Mouse (Mus musculus): ENCODE data around the gene Ddx6. TPM values are rescaled to one million over a fixed set of nuclear protein-coding genes. Genes with fewer than 3 reads are reported as not detected.
A peak's percentile ranks its signal among the peaks of the same experiment; 100 is the strongest.
"Not testable (repeated sequence)": the region's sequence is repeated elsewhere in the genome, so short reads cannot be mapped to it uniquely, and the experiment has no call there.

Ddx6 gene
- 10 to 100 TPM; 57.4 to 60.7 TPM for total RNA-seq (2021)
- long read RNA-seq, experiment 1, partial matches to known transcripts, result 0 of 245 reads
- long read RNA-seq, experiment 1, other reads (novel, unspliced or antisense), result 245 of 245 reads
- long read RNA-seq, experiment 2, partial matches to known transcripts, result 0 of 218 reads
- long read RNA-seq, experiment 2, other reads (novel, unspliced or antisense), result 218 of 218 reads

DNA sequence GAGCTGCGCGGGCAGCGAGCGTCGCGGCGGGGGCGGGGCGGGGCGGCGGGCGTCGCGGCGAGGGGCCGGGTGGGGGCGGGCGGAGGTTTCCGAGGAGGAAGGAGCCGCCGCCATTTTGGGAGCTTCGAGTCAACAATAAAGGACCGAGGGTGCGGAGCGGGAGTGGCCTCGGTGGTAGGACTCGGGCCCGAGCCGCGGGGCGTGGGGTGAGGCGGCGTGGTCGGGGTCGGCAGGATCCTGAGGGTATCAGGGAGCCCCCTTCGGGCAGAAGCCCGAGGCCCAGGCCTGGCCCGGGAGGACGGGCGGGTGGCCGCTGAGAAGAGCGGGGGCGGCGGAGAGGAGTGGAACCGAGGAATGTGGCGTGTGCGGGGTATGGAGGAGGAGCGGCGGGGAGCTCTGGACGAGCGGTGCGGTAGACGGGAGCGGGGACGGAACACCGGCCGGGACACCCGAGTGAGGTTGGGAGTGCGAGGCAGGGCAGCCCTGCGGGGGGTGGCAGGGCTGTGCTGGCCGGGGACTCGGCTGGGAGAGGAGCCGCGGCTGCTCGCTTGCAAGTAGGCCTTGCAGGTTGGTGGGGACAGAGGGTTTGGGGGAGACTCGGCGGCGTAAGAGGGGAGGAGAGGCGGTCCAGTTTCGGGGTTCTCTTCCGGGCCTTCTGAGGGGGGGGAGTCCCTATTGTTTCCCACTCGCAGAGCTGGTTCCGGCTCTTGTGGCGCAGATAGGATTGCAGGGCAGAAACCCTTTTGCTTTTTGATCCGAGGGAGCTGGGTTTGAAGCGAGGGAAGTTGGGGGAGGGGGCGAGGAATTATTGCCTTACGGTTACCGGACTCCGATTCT lies at the start of gene Ddx6:
TSS of gene Ddx6 (plus strand) at position 114 of the 837 bp plus-strand sequence.
- intact Hi-C loops (cut with DNase I), result loop anchor here (2.0 kb wide), 1 partner anchor 94 kb away; no protein-coding TSS in a partner anchor
- DNase-seq, result peak; percentile 62 to 77

DNA sequence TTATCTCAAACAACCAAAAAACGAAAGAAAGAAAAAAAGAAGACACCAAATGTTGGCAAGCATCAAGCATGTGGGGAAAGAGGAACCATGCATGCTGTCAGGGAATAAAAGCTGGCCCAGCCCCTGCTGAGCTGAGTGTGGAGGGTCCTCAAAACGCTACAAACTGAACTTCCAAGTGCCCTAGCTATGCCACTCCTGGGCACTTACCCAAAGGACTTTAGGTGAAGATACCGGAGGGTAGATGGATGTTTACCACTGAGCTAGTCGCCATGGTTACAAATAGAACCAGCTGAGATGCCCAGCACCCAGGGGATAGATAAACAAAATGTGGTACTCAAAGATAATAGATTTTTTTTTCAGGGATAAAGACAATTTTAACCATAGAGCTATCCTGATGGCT lies 43.1 kb upstream of the Ddx6 start, which contains the start of gene Cxcr5:
TSS of gene Cxcr5 (minus strand) at position 281 of the 400 bp plus-strand sequence.
- DNase-seq, result no peak
- intact Hi-C loops (cut with DNase I), result no loop called here

DNA sequence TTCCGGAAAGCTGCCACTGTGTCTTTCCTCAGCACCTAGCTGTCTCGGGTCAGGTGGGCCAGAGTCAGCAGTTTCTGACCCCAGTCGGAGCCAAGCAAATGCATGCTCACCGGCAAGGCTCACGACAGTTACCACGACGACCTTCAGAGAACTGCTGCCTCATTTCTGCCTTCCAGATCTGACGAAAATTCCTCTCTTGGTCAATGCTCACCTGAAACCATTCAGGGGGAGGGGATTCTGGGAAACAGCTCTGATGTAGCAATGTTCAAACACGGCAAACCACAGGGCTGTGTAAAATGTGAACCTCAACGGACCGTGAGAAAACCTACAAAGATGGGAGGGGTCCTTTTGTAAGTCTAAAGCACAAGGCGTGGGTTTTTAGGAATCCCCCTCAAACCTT lies 41.8 kb upstream of the Ddx6 start:
- no peak for DNase-seq
- intact Hi-C loops (cut with DNase I), result no loop called here

DNA sequence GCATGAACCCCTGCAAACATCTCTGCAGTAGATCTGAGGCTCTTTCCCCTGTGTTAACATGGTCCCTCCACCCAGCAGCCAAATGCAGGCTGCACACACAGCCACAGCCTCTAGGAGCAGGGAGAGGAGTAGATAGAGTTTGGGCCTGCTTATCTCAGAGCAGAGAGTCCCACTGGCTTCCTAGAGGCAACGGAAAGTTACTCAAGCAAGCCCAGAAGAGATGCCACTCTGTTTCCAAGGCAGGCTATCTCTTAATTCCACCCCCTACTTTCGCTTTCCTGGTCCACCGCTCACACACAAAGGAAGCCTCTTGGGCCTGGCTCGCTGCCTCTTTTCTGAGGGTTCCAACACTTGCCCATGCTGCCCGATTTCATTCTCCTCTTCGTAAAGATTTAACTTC lies 39.3 kb upstream of the Ddx6 start:
- intact Hi-C loops (cut with DNase I), result no loop called here
- DNase-seq, result no peak

DNA sequence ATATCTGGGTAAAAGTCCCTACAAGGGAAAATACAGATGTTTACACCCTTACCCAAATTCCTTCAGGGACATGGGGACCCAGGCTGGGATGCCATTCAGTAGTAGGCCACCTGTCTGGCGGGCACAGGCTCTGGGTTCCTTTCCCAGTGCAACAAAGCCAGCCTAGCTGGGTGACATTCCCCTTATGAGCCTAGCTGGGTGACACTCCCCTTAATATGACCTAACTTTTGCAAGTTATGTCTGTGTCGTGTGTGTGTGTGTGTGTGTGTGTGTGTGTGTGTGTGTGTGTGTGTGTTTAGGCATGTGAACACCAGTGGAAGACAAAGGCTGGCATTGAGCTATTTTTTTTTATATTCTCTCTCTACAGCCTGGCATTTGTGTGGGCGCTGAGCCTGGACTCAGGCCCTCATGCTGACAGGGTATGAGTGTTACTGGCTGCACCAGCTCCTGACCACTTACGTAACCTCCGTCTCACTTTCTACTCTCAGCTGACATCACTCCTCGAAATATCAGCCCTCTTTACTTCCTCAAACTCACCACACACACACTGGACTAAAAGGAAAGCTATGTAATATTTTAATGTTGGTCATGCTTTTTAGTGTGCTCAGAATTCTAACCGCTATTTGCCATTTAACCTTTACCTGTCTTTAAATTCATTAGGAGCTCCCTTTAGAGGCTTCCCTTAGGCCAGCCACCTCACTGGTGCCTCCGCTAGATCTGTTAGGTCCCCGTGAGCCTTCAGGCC lies 37.2 kb upstream of the Ddx6 start:
- peak in 1 of 2 experiments; percentile 35 for DNase-seq
- intact Hi-C loops (cut with DNase I), result no loop called here

DNA sequence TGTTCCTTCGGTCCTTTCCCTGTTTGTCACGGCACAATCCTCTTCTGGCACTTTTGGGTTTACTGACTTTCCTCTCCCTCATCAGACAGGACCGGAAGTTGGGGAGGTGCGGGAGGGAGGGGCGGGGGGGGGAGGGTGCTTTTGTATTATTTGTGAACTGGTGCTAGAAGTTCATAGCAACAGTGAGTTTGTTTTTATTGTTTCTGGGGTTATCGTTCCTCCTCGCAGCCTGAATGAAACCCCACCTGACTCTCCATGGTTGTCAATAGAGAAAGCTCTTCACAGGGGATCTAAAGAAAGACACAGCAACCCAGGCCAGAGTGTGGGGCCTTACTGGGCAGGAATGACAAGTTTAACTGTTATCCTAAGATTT lies 36.6 kb upstream of the Ddx6 start:
- no peak for DNase-seq
- intact Hi-C loops (cut with DNase I), result no loop called here

DNA sequence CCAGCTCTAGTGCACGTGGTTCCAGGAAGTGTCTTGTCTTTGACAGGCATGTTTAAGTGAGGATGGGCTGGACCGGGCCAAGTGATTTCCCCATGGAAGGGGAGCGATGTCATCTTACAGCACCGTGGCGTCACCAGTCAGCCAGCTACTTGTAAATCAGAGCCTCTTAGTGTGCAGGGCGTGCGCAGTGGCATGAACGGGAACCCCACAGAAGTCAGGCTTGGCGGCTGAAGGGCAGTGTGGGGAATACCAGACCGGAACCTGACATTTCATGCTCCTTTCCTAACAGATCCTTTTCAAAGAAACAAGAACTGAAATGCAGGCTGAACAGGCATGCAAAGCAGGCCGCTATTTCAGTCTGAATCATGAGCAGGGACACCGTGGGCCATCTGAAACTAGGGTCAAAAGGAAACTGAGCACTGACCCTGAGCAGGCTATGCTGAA lies 33.7 kb upstream of the Ddx6 start:
- no peak for DNase-seq
- intact Hi-C loops (cut with DNase I), result no loop called here

DNA sequence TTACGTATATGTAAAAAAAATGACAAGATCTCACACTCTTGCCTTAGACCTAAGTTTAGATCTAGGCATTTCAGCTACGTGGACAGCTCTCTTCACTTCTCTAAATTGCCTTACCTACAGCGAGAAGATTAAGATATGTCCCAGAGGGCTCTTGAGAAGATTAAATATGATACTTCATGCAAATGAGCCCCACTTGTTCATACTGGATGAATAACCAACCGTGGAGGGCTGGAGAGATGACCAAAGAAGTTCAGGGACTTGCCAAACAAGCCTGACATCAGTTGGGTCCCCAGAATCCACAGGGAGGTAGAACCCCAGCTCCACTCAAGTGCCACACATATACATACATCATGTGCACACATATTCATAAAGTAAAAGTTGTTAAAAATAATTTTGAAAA lies 31.4 kb upstream of the Ddx6 start:
- intact Hi-C loops (cut with DNase I), result no loop called here
- DNase-seq, result no peak

DNA sequence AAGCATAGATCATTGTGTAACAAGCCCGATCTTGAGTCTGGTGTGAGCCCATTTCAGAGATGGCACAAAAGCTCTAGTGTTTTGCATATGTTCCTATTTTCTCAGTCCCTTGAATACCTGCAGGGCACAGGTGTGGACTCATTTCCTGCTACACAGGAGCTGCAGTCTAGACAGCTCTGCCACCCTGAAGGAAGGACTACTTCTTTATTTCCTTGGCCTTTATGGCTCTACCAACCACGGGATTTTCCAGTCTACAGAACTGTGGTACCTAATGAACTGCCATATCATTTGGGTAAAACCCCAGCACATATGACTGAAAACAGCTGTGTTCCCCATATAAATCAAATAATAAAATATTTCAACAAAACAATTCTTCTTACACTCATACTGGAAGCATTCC lies 29.6 kb upstream of the Ddx6 start:
- DNase-seq, result no peak
- intact Hi-C loops (cut with DNase I), result no loop called here

DNA sequence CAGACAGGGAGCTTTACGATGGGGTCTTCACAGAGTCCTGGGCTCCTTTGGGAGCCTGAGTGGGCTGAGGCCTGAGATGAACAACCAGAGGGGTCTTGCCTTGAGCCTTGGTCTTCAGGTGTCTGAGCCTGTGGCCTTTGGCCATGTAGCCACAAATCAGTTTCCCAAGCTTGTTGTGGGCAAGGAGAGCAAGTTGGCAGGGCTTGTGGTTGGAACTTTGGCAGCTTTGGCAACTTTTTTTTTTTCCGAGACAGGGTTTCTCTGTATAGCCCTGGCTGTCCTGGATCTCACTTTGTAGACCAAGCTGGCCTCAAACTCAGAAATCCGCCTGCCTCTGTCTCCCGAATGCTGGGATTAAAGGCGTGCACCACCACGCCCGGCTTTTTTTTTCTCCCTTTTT lies 28.6 kb upstream of the Ddx6 start:
- intact Hi-C loops (cut with DNase I); DNase-seq: not testable (repeated sequence)

DNA sequence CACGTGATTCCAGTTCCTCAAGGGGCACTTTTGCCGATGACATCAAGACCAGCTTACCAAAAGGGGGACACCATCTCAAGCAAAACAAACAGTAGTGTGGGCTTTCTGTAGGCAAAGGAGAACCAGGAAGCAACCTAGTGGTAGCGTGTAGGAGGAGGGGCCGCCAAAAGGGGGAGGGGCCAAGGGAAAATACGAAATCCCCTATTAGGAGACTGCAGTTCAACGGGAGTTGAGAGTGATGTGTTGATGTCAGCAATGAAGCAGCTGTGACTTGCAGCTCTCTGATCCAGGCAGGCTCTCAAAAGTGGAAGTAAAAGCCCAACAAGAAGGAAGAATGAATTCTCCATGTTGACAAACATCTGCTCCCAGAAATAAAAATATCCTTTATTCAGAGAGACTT lies 25.3 kb upstream of the Ddx6 start:
- no peak for DNase-seq
- intact Hi-C loops (cut with DNase I), result no loop called here

DNA sequence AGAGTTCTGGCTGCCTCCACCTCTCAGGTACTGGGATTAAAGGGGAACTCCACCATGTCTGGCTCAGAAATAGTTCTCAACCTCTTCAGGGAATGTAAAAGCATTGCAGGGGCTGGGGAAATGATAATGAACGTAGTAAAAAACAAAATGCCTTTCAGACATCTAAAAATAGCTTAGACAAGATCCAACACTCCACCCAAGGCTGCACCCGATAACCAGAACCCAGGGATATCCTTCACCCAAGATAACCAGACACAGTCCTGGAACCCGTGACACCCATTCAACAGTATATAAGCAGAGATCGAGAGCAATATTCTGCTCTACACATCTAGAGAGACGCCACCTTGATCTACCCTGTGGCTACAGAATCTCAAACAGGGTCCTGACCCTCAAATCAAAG lies 24.6 kb upstream of the Ddx6 start:
- no peak for DNase-seq
- intact Hi-C loops (cut with DNase I), result no loop called here

DNA sequence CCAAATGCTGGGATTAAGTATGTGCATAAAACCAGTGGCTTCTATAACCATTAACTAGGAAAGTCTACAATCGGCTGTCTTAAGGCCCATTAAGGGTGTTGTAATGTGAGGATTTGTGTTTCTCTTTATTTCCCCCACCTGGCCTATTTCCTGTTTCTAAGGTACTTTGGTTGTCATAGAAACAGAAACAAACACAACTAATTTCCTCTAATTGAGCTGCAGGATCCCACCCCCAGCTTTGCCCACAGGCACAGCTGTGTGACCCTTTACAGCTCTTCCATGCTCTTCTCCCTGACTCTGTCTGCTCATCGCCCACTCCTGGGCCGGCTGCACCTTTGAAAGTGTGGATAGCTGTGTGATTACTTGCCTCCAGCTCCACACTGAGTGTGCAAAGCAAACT lies 23.3 kb upstream of the Ddx6 start:
- intact Hi-C loops (cut with DNase I), result no loop called here

DNA sequence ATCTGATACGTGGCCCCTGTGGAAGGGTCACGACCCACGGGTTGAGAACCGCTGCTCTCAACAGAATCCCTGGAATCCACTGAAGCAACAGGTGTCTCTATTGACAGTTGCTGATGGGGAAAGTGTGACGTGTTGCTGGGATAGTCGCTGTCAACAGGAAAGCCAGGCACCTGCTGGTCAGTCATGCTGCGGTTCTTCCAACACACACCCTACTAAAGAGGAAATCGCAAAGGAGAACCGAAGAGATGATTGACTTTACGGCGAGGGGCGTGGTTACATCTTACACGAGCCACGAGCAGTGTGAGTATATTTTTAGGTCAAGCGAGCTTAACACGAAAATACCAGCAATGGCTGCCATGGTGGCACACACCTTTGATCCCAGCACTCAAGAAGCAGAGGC lies 22.3 kb upstream of the Ddx6 start:
- intact Hi-C loops (cut with DNase I), result no loop called here
- no peak for DNase-seq

More for the DNA sequence above, 23.3 kb upstream of the Ddx6 start:
- DNase-seq, result no peak

DNA sequence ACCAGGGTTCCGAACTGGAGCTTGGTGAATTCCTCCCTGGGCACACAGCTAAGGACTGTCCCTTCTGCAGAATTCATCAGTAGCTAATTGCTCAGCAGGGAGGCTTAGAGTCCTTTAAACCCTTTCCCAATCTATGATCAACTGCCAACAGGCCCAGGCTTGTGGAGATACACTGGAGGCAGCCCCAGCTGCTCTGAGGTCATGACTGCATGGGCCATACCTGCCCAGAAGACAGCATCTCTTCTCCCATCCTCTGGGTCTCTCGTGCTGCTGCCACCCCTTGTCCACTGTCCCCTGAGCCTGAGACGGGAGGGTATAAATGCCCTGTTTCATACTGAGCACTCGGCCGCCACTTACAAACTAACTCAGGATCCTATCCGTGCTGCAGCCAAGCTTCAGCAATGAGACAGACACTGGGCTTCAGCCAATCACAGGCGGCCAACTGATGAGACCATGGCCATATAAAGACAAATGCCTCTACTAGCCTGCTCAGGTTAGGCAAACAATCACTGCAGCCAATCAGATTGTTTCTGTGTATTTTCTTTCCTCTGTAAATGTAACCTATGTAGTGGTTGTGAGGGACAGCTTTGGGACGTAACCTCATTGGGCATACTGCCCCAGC lies 17.9 kb upstream of the Ddx6 start:
- no peak for DNase-seq
- intact Hi-C loops (cut with DNase I), result no loop called here

DNA sequence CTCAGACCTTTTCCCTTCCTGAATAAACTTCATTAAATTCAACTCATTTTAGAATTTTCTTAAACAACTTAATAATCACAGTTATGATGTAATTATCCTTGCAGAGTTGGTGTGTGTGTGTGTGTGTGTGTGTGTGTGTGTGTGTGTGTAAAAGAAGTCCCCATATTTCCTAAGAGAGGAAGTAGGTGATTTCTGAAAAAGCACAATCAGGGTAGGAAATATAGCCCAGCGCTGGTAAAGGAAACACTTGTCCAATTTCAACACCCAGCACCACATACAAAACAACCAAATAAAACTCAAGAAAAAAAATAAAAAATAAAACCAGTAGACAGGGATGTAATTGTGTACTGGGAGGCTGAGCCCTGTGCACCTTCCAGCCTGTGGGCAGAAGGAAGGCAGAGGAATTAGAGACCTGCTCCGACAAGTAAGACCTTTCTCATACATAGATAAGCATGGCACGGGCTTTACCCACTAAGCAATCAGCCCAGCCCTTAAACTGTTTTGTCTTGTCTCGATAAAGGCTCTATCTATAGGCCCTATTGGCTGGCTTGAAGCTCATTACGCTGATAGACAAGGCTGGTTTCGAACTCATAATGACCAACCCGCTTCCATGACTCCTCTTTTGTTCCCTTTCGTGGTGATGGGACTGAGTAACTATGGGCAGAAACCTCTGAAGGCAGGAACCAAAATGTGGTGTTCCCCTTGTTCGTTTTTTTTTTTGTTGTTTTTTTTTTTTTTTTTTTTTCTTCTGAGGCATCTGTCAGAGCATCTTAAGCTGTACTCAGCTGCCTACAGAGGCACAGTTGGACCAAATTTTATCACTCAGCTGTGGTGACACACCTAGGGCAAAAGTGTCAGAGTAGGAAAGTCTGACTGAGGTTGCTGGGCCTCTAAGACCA lies 17.2 kb upstream of the Ddx6 start:
- intact Hi-C loops (cut with DNase I), result no loop called here

DNA sequence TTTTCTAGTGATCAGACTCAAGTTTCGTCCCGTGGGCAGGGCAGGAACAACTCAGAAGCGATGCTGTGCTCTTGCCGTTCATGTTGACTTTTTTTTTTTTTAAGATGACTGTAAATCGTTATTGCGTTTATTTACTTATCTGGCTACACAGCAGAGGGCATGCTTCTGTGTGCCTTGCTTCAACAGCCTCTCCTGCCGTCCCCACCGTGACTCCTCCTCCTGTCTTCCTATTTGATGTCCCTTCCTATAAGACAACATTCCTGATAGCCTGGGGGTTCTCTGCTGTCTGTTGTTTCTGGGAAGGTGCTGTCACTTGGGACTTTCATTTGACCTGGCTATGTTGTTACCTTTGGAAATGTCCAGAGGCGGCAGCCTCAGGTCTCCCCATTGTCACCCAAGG lies 16.1 kb upstream of the Ddx6 start:
- no peak for DNase-seq
- intact Hi-C loops (cut with DNase I), result no loop called here

More for the DNA sequence above, 17.2 kb upstream of the Ddx6 start:
- DNase-seq, result no peak

DNA sequence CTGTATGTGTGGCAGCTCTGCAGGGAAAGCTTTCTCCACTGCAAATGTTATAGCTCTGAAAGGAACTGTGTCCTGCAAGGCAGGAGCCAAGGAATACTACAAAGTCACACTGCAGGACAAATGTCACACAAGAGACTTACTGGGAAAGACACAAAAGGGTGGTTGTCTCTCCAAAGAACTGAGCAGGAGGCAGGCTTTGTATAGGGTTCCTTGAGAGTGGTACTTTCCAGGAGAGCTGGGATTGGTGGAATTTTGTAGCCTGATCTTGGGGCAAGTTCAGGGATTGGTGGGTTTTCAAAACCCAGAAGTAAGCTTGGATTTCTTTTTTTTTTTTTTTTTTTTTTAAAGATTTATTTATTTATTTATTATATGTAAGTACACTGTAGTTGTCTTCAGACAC lies 15.6 kb upstream of the Ddx6 start:
- no peak for DNase-seq
- intact Hi-C loops (cut with DNase I), result no loop called here

DNA sequence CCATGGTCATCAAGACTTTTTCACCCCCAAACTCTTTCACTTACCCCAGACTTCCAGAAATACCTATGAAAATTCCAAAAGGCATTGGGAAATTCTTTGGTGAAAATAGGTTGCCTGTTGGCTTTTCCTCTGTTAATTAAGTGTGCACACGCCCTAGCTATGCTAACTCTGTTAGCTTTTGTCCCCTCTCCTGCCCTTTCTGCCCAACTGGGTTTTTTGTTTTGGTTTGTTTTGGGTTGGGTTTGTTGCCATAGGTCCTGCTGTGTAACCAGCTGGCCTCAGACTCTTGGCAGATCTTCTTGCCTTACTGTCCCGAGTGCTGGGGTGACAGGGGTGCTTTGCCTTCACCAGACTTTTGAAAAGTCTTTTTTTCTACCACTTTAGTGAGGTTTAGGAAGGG lies 13.7 kb upstream of the Ddx6 start:
- intact Hi-C loops (cut with DNase I), result no loop called here
- DNase-seq, result no peak

DNA sequence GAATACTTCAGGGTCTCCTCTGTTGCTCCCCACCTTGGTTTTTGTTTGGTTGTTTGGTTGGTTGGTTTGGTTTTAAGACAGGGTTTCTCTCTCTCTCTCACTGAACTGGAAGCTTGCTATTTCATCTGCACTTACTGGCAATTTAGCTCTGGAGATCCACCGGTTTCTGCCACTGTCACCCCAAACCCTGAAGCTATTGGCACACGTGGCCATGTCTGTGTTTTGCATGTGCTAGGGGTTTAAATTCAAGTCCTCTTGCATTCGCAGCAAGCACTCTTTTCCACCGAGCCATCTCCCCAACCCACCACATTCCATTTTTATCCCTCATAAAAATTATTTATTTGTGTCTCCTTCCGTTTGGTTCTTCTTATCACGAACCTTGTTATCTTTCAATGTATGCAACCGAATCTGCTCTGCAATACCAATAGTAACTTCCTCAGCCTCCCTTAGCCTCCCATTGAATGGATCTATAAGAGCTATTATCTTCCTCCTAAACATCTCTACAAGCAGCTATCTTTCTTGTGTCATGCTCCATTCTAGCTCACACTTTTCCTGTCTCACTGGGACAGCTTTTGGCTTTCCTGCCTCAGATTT lies 13.0 kb upstream of the Ddx6 start:
- intact Hi-C loops (cut with DNase I), result no loop called here
- DNase-seq, result no peak

Measured in gastrocnemius, postnatal 36 days (tissue).